Mouse (Mus musculus): ENCODE results near the gene Gas6.

Gas6 gene

DNA sequence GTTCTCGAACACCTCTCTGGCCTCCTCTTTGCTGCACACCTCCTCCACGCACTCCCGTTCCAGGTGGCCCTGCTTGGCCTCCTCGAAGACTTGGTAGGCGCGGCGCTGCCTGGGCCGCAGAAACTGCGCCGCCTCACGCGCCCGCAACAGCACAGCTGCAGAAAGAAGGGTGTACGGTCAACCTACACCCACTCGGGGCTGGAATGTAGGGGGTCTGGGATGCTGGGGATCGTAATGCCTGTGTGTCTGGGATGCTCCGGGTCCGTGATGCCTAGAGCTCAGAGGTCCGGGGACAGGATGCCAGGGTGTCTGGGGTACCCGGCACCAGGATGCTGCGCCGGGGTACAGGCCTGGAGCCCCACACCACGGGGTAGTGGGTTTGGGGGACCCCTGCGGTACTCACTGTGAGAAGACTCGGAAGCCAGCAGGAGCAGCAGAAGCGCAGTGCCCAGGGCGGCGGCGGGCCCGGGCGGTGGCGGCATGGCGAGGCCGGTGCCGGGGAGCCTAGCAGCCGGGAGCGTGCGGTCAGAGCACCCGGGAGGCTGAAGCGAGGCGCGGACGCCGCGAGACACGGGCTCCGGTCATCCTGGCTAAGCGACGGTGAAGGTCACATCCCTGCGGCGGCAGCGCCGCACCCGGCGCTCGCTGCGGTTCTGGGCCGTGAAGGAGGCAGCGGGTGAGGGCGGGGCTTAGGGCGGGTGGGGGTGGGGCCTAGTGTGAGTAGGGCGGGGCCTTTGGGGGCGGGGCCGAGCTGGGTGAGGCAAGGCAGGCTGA, at the start of gene Gas6:
Gene Gas6 (minus strand): TSS at position 633 of the 774 bp plus-strand sequence.
- in situ Hi-C loops (cut with MboI; ENCODE audit: low sequenced_read_pairs), result no loop called here

DNA sequence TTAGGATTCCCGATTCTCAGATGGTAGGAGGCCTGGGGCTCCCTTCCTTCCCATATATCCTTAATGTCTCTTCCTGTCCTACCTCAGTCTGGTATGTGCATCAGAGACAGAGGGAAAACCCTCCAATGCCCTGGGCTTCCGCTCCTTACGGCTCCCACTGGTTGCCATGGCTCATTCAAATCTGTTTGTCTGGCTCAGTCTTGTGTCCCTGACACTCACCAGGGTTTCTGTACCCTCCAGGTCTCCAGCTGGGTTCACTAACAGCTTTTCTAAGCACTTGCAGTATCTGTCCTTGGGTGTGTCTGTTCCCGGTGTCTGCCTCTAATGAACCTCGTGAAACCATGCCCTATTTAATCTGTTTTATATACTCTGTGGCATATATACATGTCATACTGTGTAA, 47.2 kb upstream of the Gas6 start:
- in situ Hi-C loops (cut with MboI; ENCODE audit: low sequenced_read_pairs), result no loop called here

DNA sequence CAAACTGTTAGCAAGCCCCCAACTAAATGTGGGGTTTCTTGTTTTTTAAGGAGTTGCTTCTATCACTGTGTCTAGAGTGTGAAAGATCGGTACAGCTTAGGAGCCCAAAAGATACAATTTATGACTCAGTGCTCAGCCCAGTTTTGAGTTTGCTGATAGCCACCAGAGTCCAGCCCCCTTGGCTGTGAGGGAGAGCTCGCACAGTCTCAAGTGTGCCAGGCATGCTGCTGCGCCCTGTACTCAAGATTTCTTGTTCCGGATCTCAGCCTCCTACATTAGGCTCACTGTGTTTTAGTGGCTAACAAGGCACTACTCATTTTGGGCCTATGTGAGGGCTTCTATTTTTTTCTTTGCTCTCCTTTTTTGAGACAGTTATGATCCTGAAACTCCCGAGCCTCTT, 45.8 kb upstream of the Gas6 start:
- in situ Hi-C loops (cut with MboI; ENCODE audit: low sequenced_read_pairs), result no loop called here

DNA sequence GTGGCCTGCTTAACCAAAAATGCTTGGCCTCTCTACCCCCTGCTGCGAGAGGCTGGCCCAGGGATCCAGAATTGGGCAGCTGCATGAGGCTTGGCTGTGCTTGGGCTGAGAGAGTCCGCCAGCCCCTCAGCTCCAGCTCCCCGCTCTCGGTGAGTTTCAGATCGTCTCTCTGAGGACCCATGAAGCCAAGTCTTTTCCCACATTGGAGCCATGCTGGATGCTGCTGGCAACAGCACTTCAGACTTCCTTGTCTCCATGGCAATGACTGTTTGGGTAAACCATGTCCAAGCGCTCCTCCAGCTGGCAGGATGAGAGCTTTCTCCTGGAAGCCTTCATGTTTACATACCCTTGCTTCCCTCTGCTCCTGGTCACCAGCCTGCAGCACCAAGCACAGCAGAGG, 44.5 kb upstream of the Gas6 start:
- in situ Hi-C loops (cut with MboI; ENCODE audit: low sequenced_read_pairs), result no loop called here

DNA sequence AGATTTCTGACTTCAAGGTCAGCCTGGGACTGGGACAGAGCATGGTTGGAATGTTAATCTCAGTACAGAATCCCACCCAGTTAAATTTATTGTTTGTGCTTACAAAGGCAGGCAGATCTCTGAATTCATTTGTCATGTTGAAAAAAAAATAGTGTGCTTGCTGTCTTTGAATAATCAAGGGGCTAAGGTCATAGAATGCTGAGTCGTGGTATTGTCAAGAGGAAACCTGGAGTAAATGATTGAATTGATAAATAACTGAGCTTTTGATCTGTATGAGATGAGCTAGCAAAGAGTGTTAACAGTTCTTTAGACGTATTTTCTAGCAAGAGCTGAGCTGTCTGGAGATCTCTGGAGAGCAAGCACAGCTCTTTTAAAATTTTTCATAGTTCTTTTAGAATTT, 42.8 kb upstream of the Gas6 start:
- in situ Hi-C loops (cut with MboI; ENCODE audit: low sequenced_read_pairs), result no loop called here

DNA sequence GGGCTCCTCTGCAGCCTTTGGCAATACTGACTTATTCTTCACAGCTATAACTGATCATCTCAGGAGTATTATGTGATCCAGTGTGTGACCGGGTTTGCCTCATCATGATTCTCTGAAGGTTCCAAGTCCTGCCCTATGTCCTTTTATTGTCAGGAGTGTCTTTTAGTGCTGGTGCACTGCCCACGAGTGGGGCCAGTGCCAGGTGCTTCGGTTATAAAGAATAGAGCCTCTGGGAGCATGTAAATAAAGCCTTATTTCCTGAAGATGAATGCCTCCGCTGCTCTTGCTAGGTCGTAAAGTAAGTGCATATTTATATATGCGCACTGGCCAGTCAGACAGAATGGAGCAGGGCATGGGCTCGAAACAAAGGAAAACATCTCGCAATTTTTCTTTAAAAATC, 38.8 kb upstream of the Gas6 start:
- in situ Hi-C loops (cut with MboI; ENCODE audit: low sequenced_read_pairs), result no loop called here

DNA sequence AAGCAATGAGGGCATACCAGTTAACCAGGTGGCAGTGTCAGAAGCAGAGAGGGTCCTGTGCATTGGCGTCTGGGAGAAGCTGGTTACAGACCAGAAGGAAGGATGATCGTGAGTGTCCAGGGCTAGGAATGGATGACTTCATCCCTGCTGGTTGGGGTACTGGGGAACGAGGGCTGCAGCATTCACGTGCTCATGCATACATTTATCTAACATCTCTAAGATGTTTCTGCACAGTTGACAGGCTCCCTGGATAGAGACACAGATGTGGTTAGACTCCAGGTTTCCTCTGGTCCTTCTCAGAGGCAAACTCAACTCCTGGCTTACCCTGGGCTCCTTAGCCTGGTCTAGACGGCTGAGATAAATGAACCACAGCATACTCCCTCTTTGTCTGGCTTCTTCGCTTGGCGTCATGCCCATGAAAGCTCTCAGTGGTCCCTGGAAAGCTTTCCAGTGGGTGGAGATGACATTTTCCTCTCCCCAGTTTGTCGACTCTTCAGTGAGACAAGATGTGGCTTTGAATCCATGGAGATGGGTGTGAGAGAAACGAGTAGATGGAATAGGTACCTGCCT, 37.4 kb upstream of the Gas6 start:
- in situ Hi-C loops (cut with MboI; ENCODE audit: low sequenced_read_pairs), result no loop called here

DNA sequence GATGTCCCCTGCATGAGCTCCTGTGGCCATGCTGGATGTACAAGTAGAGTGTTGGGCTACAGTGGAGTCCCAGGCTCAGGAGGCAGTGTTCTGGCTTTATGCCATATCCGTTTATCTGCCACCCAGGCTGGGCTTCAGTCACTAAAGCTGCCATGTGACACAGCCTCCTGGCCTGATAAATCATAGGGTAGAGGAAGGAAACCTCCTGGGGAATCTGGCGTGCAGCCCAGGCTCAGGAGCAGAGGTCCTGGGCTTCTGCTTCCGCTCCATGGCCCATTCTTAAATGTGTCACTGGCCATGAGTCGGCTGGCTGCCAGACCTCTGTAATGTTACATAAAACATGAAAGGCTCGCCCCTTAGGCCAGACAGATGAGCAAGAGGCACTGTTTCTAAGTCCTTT, 36.7 kb upstream of the Gas6 start:
- in situ Hi-C loops (cut with MboI; ENCODE audit: low sequenced_read_pairs), result no loop called here

DNA sequence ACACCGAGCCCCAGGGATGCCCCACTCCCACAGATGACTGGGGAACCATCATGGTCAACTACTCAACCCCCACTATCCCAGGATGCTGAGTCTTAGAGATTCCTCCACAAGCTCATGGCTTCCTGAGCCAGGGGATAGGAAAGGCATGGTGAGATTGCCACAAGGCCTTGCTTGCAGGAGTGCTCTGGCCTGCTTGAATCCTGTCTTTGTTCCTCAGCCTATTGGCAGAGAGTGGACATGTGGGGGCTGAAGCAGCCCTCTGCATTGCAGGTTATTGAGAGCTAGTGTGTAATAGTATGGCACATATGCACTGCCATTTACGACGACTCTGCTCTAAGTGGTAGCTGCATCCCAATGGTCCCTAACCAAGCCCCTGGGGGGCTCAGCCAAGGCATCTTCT, 36.1 kb upstream of the Gas6 start:
- in situ Hi-C loops (cut with MboI; ENCODE audit: low sequenced_read_pairs), result no loop called here

DNA sequence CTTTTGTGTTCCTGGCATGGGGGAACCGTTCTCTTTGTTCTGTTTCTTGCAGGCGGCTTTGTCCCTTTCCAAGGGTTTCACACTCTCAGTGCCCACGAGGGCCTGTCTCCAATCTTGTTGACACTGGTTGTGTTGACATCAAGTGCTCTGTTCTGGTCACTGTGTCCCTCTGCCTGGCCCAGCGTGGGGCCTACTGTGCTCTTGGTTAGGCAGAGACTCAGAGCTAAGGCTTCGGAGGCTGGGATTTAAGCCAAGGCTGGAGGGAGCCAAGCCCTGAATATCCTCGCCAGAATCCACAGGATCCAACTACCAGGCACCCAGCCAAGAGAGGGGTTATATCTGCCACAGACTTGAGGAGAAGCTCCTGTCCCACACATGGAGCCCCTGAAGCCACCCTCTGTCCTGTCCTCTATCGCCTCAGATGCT, 35.6 kb upstream of the Gas6 start:
- in situ Hi-C loops (cut with MboI; ENCODE audit: low sequenced_read_pairs), result no loop called here

DNA sequence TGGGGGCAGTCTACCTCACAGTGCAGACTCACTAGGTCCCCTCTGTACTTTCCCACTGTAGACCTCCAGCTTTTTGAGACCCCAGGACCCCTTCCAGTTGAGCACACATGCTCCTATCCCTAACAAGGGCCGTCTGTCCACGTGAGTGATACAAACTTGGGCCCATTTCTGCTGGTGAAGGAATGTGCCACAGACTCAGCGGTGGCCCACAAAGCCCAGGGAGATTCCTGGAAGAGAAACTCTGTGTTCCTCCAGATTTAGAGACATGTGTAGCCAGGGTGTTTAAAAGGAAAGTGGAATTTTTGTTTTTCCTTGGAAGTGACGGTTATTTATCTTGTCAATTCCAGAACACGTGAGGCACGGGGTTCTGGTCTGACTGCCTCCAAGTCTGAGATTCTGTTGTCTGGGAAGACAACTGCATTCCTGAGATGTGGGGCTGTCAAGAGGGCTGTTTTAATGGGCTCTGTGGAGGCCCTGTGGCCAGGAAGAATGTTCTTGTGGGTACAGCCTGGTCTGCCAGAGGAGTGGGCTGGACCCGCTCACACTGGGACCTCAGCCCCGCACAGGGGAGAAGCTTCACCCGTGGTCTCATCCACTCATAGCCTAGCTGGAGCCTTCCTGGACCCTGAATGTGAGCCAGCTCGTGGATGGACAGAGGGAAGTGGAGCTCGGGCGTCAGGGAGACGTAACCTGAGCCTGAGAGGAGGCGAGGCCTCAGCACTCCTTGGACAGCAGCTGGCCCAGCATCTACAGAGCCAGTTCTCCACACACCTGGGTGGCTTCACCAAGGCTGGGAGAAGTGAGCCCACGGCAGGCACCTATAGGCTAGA, 34.9 kb upstream of the Gas6 start:
- in situ Hi-C loops (cut with MboI; ENCODE audit: low sequenced_read_pairs), result no loop called here

DNA sequence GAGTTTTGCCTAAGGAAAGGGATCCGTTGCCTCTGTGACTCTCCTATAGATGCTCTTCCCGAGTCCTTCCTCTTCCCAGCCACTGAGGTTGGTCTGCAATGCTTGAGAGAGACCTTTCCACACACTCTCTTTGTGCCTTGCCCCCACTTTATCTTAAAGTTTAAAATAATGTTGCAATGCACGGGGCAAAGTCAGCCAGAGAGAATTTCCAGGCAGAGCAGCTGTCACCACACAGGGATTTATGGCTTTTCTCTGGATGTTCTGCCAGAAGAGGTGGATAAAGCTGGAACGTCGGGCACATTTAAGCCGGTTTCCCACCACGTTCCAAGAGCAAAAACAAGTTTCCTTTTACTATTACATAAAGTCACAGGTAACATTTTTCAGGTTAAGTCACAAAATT, 27.1 kb upstream of the Gas6 start:
- in situ Hi-C loops (cut with MboI; ENCODE audit: low sequenced_read_pairs), result no loop called here

DNA sequence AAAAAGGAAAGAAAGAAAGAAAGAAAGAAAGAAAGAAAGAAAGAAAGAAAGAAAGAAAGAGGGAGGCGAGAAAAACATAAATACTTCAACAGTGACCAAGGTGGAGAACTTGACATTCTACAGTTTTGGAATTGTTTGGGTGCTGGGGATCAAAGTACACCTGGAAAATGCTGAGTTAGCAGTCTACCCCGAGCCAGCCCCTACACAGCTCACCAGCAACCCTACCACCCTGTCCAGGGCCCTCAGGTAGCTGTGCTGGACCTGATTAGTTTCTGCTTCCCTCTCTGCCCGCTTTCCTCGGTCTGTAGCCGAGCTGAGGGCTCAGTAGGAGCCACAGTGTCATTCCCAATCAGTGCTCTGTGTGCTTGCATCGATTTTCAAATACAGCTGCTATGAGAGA, 26.1 kb upstream of the Gas6 start:
- in situ Hi-C loops (cut with MboI; ENCODE audit: low sequenced_read_pairs), result no loop called here

DNA sequence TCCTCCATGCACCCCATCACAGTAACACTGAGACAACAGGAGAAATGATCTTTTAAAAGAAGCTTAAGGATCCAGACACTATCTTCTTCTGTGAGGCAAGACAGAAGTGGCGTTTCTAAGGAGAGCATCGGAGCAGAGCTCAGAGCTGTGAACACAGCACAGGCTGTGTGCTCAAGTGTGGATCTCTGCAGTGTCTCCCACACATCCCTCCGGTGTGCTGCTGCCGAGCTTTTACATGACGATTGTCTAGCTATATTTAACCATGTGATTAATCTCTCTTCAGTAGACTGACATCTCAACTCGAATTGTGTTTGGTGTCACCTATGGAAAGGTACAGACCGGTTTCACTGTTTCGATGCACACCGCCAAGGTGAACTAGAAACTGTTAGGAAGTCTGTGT, 25.2 kb upstream of the Gas6 start:
- in situ Hi-C loops (cut with MboI; ENCODE audit: low sequenced_read_pairs), result no loop called here

DNA sequence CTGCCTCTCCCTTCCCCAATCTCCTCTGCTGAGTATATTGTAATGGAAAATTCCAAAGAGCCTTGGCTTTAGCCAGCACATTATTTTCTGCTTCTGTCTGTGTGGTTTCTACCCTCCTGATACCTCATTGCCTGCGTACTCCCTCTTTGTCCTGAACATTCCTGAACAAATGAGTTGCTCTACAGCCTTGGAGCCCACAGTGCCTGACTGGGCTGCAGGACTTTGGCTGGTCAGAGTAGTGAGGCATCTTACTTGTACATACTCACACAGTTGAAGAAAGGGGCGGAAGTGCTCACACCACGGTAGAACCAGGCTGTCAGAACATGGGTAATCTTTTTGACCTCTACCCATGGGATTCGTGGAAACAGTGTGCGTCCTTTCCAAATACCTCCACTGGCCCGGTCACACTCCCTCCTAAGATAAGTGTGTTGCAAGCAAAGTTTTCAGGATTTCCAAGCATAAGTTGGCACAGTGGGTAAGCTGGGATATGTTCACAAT, 23.0 kb upstream of the Gas6 start:
- in situ Hi-C loops (cut with MboI; ENCODE audit: low sequenced_read_pairs), result no loop called here

DNA sequence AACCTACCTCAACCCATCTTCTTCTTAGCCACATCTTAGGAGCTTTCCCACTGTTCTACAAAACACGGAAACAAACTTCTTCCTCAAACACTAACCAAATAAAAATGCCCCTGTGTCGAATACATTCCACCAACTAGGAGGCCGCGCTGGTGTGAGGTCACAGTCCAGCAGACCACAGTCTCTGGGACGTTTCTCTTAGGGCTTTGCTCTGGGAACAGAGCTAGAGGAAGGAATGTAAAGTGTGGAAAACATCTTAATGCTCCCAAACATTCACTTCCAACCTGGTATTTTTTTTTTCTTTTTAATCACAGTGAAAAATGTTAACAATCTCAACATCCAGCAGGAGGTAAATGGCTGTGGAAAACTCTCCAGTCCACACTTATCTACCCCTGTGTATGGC, 22.4 kb upstream of the Gas6 start:
- in situ Hi-C loops (cut with MboI; ENCODE audit: low sequenced_read_pairs), result no loop called here

DNA sequence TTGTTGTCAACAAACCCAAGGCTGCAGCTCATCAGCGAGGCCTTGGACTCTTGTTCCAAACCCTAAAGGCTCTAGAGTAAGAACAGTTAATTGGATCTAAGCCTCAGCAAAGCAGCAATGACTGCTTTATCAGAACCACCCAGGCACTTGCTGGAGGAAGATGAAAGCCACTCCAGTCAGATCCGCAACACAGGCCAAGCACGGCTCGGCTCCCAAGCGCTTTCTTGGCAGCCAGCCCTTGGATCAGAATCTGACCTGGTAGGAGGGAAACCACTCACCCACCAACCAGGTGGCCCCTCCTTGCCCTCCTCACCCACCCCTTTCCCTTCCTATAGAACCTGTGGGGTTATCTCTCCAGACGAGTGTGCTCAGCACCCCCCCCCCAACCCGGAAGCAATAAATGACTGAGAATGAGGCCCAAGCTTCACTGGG, 21.7 kb upstream of the Gas6 start:
- in situ Hi-C loops (cut with MboI; ENCODE audit: low sequenced_read_pairs), result no loop called here

DNA sequence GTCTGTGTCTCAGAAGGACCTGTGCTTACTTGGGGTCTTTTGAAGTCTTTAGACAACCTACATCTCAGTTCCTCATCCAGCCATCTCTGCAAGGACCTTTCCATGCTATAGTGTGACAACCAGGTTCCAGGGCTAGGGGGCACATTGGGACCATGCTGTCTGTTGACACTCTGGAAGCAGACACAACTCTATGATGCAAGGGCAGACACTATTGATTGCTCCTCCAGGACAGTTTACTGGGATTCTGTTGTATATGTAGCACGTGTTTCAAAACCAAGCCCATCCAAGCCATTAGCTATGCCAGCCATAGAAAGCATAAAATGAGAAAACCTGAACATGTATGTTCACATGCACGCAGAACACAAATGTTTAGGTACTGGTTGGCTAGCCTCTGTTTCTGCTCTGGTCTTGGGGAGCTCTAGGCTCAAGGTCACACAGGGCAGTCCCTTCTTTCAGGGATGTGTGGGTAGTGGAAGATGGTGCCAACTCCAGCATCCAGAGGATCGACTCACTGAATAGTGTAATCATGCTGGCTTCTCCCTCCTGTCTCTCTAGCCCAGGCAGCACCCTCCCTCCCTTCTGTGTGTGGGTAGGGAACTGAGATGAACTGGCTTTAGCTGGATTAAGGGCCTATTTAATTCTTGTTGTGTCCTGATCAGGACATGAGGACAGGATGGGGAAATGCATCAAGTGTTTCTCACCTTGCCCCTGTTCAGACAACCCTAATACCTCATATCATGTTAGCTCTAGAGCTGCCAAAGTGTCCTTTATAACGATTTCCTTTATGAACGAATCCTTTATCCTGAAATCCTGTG, 19.5 kb upstream of the Gas6 start:
- in situ Hi-C loops (cut with MboI; ENCODE audit: low sequenced_read_pairs), result no loop called here

DNA sequence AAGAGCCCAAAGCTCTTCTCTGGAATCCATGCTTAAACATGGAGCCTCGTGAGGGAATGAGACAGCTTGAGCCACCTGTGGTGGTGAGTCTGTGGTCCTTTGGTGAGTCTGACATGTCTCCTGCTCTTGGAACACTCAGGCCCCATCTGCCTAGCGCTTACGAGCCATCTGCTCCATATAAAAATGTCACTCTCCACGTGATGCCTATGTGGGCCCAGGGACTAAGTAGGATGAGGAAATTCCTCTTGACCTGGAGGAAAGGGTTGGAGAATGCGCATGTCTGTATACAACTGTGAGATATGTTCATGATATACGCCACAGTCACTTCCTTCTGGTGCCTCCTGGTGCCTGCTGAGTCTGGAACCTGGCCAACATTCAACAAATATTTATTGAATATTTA, 18.4 kb upstream of the Gas6 start:
- in situ Hi-C loops (cut with MboI; ENCODE audit: low sequenced_read_pairs), result no loop called here

DNA sequence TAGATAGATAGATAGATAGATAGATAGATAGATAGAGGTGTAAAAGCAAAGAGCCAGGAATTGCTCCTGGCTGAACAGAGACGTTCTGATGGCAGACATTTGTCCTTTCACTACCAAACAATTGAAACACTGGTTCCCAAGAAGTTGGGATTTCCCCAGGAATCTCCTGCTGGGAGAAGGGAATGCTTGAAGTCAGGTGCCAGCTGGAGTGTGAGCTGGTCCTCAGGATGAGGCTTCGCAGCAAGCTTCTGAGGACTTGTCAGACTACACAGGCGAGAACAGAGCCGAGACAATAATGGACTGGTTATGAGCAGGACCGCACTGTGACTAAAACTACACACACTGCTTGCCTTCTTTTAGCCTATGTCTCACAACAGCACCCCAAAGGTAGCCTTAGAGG, 17.7 kb upstream of the Gas6 start:
- in situ Hi-C loops (cut with MboI; ENCODE audit: low sequenced_read_pairs), result no loop called here

Data from CH12F3 (cell line).